Mouse (Mus musculus) heart, adult 8-10 months (tissue): ENCODE data around the gene Vps8. TPM values are rescaled to one million over a fixed set of nuclear protein-coding genes. Genes with fewer than 3 reads are reported as not detected.

ENCODE experiments used
- DNase-seq: peaks from one replicate; pipeline ENCODE4 v3.0.0; 2022; ENCODE audit warnings: low spot score
- total RNA-seq, 4 experiments: library from RNA; stranded (reverse); gene quantifications; 2 replicates each; pipeline ENCODE4 v1.2.4; 2022

Gene Vps8
- total RNA-seq, 4 experiments from 2014 or later, result 24.2 to 30.6 (median 27.2) TPM

DNA sequence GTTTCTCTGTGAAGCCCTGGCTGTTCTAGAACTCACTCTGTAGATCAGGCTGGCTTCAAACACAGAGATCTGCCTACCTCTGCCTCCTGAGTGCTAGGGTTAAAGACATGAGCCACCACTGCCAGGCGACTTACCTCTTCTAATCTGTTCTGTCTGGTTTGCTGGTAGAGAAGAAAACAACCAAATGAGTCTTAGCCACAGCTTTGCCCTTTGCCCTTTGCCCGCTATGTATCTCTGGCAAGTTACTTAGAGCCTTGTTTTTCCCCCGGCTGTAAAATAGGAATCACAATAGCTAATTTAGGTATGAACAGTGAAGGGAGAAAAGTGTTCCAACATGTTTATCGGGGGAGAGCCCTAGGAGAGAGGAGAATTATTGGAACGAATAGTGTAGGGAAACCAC, 18.3 kb upstream of the Vps8 start:
- no peak for DNase-seq

DNA sequence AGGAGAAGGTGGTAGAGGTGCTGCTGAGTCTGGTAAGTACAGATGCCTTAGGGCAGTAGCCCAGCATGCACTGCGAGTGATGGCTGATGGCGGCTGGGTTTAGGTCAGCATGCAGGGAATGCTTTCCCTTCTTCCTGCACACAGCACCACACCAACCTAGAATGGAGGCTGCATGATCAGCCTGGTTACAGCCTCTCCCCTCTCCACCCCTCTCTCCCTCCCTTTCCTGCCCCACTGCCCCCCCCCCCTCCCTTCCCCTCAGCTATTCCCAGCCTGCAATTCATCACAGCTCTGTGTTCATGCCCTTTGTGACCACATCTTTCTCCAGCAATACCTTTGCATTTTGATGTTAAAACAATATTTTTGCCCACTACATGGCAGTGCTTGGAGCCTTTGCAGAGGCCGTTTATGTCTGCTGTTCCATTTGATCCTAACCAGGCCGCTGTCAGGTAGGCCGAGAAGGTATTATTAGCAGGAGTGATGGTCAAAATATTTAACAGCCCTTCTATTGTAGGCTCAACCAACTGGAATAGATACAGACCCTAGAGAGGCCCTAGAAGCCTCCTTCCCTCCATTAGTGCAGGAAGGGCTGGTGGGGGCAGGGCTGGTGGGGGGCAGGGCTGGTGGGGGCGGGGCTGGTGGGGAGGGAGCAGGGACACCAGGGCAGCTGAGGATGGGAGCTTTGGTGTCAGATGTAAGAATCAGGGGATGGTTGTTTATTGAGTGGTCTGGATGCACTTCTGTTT, 17.5 kb upstream of the Vps8 start:
- DNase-seq, result no peak

DNA sequence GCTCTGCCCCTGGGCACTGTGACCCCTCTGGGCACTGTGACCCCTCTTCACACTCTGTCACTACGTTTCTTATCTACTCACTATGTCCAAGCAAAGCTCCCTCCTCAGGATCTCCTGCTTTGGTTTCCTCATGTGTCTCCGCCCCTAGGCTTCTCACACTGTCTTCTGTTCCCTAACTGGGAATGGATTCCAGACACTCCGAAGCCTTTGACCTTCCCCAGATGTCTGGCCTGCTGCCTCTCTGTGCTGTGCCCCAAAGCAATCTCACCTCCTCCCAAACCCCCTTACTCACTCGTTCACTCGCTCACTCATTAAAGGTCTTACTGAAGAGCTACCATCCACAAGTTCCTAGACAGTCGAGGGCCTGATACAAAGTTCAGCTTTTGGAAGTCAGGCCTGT, 16.8 kb upstream of the Vps8 start:
- no peak for DNase-seq

DNA sequence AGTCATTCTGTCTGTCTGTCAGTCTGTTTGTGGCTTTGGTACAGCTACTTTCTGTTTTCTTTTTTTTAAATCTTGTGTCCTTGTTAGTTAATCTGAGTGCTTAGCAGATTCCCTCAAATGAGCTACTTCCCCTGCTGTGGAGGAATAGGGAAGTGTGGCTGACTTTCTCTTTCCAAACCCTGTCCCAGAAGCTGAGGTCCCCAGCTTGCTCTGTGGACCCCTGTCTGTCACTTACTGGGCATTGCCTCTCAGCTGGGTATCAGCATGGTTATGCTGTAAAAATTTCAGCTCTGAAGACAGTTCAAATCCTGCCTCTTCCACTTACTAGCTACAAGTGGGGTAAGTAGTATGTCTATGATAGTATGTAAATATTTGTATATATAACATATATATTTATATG, 11.1 kb upstream of the Vps8 start:
- DNase-seq, result no peak

DNA sequence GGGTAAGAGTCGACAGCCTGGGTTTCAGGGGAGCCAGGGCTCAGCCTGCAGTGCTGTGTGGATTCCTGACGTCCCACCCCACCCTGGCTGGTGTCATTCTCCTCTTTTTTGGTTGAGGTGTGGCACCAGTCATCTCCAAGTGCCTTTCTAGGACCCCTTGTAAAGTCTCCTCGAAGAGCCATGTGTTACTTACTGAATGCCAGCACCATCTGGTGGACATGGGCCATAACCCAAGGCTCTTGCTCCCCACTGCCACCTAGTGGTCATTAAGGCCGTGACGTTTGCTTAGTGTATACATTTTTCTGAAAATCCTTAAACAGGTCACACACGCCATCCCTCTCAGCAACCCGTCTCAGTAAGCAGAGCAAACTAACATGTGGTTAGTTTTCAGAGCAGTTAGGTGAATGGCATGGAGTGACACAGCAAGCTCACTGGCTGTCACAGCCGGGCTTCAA, 10.3 kb upstream of the Vps8 start:
- peak; percentile 73 for DNase-seq

DNA sequence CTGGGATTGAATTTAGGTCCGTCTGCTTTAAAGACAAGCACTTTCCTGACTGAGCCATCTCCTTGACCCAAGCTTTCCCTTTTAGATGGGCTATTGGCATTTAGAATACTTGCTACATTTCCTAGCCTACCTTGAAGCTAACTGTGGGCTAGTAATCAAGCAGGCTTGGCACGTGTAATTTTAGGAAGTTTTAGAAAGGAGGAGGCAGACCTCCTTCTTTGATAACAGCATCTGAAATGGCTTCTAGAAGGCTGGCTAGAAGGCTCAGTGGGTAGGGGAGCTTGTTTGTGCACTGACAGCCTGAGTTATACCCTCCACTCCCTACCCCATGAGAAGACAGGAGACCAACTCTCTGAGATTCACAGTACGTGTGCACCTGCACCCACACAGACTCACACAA, 9.1 kb upstream of the Vps8 start:
- DNase-seq, result no peak

DNA sequence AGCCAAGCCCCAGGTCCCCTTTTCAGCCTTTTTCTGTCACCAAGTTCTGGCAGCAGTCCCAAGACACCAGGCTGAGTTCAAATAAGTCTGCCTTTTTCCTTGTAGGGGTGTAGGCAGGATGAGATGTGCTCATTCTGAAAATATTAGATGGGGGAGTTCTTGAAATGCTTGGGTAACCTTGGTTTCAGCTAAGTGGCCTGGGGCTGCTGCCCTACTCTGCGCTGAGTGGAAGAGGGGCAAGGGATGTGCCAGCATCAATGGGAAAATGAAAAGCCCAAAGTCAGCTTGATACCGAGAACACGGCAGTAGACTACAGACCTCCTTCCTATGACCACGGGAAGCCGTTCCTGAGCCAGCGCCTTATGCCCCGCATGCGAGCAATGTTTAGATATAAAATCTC, 7.8 kb upstream of the Vps8 start:
- no peak for DNase-seq

DNA sequence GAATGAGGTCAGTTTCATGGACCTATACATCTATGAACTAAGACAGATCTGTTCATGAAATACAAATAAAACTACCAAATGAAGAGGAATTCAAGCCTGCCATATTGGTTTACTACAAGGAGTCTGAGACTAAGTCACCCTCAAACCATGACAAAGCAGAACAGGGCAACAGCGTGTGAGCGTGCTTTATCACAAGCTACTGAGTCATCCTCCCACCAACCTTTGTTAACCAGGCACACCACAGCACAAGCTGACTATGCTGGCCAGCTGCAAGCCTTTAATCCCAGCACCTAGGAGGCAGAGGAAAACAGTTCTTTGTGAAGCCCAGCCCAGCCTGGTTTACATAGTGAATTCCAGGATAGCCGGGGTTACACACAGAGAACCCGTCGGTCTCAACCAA, 4.9 kb upstream of the Vps8 start:
- DNase-seq, result no peak

DNA sequence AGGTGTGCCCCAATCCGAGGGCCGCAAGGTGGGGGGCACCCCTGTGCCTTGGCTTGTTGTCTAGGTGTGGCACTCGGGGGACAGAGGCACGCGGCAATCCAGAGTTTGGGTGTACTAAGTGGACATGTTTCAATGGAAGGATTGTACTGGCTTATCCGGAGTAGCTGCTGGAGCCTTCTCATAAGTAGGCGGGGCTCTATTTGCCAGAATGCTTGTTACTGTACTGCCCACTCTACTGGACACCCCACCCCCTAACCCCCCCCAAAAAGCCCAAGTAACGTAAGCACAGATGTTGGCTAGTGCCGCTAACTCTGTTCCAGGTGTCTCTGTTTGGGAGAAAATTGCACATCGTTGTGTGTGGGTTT, 610 bp downstream of the Vps8 start:
- DNase-seq, result peak; percentile 18

DNA sequence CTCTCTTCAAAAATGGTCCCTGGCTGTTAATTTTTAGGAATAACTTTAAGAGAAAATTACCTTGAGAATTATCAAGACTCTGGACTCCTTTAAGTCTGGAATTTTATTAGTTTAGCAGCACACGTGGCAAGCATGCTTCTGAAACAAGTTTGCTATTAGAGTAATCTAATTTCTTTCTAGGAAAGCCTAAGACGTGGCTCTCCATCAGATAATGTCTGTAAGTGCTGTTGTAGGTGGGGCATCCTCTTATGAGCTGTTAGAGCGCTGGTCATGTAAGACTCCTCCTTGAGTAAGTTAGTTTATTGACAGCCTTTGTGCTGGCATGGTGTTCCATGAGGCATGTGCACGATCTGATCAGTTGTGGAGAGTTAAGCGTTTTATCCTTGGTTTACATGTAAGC, 5.2 kb downstream of the Vps8 start:
- no peak for DNase-seq

DNA sequence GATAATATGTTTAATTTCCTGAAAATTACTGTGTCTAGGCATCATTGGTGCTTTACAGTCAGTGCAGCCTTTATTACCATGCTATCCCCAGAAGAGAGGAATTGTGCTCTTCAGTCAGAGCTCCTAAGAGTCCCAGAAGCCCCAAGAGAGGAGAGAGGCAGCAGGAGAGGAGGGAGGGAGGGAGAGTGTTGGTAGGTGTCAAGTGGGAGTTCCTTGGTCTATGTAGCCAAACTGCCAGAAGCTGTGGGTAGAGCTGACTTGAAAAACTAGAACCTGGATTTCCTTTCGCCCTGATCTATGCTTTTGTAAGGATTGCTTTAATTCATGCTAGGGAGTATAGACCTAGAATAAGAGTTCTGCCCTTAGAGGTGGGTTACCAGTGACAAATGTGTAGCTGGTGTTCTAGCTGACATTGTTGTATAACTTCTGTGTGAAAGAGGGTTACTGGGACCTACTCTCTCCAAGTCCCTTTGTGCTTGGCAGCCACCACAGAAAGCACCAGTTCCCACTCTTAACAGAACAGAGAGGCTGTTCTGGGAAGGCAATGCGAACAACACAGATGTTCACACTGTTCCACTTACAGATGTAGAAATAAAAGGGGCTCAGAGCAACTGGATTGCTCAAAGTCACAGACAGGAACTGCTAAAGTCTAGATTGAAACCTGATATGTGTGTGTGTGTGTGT, 7.6 kb downstream of the Vps8 start:
- DNase-seq, result no peak

DNA sequence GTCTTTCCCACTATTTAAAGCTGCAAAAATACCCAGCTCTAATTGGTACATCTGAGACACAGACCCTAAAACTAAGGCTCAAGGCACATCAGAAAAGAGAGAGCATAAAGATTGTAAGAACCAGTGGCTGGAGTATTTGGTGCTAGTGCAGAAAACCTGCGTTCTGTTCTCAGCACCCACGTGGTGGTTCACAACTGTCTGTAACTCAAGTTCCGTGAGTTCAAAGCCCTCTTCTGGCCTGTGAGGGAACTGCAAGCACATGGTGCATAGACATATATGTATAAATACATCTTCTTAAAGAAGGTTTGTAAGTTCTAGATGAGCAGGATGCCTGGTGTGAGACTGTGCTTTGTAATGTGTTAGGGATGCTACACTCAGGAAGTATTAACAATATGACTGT, 8.7 kb downstream of the Vps8 start:
- DNase-seq, result no peak

DNA sequence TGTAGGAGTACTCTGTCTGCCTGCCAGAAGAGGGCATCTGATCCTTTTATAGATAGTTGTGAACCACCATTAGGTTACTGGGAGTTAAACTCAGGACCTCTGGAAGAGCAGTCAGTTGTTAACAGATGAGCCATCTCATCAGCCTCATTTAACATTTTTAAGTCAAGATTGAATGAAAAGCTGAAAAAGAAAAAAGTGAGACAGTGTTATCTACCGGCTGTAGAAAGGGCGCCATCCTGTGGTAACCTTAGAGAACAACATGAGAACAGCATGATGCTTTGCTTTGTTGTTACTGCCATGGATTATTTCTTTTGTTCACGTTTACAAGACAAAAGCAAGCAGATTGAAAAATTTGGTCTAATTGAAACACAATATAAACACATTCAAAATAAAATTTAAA, 10.6 kb downstream of the Vps8 start:
- no peak for DNase-seq

DNA sequence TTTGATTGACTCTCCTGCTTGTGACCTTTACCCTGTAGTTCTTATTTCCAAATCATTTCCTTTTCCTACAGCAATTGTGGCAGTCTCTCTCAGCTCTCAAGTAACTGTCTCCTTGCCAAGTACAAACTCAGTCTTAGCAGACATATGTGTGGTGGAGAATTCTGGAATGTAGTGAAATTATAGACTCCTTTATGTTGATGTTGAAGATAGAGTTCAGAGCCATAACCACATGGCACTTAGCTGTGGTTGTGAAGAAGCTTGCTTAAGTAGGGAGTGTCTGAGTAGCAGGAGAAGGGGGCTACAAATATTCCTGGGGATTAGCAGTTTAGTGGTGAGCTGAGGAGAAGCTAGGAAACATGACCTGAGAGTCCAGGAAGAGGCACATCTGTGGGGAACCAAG, 18.1 kb downstream of the Vps8 start:
- no peak for DNase-seq

DNA sequence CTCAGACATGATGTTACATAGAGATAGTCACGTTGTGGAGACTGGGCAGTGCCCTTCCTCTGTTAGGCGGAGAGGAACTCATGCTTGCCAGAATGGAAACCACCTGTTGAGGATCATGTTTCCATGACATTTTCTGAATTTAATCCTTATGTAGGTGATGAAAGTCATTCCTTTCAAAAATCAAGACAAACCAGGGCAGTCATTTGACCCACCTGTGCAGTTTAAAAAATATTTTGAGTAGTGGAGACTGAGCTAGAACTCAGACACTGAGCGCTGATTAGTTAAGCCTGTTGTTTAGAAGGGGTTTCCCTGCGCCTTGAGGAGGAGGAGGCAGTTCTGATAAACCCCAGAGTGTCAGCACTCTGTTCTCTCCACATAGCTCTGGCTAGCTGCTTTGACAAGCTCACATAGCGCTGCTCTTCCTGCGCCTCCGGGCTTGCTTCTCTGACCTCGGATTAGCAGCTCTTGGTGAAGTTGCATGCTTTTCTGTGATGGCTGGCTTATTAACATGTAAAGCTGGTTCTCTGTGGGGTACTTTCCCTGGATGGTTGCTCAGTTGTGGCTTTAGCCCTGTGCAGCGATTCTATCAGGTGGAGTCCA, 22.2 kb downstream of the Vps8 start:
- no peak for DNase-seq

DNA sequence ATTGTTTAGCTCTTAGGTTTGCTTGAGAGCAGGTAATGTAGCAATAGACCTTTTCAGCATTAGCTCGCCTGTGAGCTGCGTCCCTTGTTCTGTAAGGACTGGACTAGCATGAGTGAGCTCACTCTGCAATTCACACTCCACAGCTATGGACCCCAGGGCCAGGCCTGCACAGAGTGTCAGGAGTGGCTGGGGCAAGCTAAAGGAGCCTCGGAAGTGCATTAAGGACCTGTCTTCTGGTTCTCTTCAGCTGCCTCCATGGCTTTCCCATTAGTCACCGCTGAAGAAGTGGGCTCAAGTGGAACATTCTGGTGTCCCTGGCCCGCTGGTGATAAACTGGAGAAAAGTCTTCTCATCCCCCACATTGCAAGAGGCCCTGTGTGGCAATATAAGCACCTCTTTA, 24.5 kb downstream of the Vps8 start:
- DNase-seq, result no peak

DNA sequence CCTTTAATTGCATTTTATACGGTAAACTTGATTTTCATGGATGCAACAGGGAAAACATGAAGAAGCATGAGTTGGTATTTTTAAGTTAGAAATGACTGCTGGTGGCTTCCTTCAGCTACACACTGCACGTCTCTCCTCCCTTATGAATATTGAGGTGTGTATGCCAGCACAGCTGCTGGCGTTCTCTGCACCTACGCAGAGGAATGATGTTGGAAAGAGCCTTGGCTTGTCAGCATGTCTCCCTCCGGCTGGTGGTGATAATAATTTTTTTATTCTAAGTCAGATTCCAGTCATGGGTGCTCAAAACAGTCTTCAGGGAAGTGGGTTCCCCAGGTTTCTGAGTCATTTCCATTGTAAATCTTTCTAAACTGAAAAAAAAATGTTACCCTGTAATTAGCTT, 25.5 kb downstream of the Vps8 start:
- DNase-seq, result no peak

DNA sequence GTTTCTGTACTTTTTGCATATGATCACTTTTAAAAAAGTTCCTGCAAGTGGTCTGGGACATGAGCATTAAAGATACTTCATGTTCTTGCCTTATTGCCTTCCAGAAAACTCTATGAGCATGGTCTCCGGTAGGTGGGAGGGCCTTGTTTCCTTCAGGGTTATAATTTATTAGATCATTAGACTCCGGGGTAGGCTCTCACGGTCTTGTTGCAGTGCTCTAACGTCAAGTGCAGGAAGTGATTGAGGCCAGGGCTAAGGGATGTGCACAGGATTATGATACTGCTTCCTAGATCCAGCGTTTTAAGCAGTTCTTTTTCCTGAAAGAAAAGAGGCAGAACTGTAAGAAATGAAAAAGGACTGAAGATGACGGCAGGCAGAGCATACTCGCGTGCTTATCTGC, 27.0 kb downstream of the Vps8 start:
- DNase-seq, result no peak

DNA sequence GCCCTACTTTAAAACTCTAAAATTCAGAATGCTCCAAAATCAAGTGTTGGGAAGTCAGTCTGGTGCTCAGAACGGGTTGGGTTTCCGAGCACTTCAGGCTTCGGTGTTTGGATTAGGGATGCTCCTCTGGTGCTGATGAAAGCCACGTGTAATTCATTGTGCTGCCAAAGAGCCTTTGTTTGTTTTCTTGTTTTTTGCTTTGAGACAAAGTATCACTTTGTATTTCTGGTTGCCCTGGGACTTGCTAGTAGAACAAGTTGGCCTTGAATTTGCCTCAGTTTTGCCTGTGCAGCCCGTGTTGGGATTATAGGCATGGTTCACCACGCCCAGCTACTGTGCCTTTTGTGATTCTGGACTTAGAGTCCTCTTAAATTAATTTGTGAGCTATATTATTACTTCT, 29.7 kb downstream of the Vps8 start:
- DNase-seq, result no peak

DNA sequence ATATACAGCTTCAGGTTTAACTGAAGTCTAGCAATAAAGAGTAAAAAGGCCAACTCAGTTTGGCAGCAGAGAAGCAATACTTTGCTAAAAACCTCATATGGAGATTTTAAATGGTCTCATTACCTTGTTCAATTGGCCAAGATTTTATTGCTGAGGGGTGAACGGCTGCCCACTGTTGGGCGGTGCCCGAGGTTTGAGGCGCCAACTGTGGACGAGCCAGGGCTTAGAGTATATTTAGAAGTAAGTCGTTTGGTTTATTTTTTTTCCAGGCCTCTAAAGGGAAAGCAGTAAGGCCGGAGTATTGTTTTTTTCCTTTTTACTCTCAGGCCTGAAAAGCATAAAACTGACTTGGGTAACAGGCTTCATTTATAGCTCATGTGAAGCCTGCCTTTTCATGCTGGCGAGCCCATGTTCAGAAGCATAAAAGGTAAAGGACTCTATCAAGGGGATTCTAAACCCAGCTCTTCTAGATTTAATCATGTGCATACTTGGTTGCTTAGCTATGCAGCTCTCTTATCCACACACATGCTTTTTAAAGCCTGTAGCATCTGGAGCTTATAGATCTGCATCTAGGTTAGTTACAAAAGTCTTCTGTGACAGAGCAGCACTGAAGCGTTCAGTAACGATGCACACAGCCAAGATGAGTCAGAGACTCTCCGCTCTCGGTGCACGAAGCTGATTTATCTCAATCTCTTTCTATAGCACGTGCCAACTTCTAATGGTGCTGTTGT, 34.9 kb downstream of the Vps8 start:
- DNase-seq, result no peak

DNA sequence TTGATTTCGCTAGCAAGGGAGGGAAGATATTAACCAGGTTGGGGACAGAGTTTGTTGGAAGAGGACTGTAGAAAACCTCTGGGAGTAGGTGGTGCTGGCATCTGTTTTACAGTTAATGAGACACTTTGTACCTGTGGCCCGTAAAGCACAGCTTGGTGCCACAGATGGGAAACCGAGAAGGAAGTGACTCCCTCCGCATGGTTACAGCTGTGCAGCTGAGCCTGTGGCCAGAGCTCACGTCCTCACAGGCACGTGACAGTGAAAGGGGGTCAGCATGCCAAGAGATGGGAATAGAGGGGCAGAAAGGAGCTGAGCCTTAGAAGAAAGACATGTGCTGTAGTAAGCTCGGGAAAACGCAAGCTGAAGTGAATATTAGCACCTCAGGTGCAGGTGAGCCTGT, 43.0 kb downstream of the Vps8 start:
- no peak for DNase-seq

DNA sequence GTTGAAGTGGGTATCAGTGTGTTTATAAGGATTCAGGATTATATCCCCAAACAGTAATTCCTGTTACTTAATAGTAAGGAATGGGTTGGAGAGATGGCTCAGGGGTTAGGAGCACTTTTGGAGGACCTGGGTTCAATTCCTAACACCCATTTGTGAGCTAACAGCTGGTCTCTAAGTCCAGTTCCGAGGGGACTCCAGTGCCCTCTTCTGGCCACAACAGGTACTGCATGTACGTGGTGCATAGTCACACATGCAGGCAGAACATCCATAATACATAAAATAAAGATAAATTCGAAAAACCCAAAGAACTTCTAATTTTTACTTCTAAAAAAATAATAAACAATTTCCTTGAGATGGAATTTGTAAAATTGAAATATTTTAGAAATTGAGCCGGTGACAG, 47.5 kb downstream of the Vps8 start:
- DNase-seq, result no peak

DNA sequence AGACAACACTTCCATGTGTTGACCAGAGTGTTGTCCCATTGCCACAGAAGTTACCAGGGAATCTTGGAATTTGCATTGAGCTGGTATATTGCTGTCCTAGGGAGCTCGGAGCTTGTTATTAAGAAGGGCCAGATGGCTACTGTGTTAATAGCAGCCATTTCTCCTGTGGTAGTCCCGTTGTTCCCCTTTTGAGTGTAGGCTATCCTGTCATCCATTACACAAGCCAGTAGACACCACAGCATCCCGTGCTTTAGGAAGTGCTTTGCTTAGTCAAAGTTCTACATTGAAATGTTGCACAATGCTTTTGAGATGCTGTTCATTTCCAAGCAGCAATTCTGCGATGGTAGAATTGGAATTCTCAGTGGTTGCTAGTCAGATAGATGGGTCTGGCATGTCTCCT, 54.2 kb downstream of the Vps8 start:
- DNase-seq, result no peak
